Mouse (Mus musculus) effector memory CD4-positive, alpha-beta T cell, adult 5 months (primary cell): Measurements from ENCODE around the gene Mboat1. TPM values are rescaled to one million over a fixed set of nuclear protein-coding genes. Genes with fewer than 3 reads are reported as not detected.

Experiments
- polyA plus RNA-seq: library from polyadenylated mRNA; unstranded; fragments of 100-300 nt; shearing (Covaris generic); gene quantifications from one replicate; pipeline ENCODE4 v1.2.1, GENCODE M21; 2017

Gene Mboat1
- polyA plus RNA-seq: 38.8 TPM

GRCm38 (mm10) chr13:30136243-30136922, at the start of gene Mboat1:
Gene Mboat1 (plus strand): TSS chr13:30136489.

Other genes with a start within 250 kb of the Mboat1 start
- 4.4 TPM for gene E2f3, start 150.4 kb upstream of the Mboat1 start, polyA plus RNA-seq
- gene Agtr1a, start 200.0 kb downstream of the Mboat1 start, polyA plus RNA-seq: not detected